Mouse (Mus musculus) heart, postnatal 0 days (tissue): ENCODE measurements around the gene Slc26a11.

Source experiments
- CTCF ChIP-seq: IDR thresholded peaks from 2 replicates; pipeline ENCODE4 v1.5.1; 2016; ENCODE audit warnings: antibody characterized with exemption, control low read depth, low read depth
- EP300 ChIP-seq: IDR thresholded peaks from 2 replicates; pipeline ENCODE4 v1.6.1; 2016; ENCODE audit warnings: antibody characterized with exemption, low read depth

GRCm38 (mm10) chr11:119338271-119339059 is 16.9 kb upstream of the Slc26a11 start:
- TF ChIP-seq CTCF = no peak
- no peak for TF ChIP-seq EP300
